Mouse (Mus musculus): ENCODE measurements around the gene Cyth4. TPM values are rescaled to one million over a fixed set of nuclear protein-coding genes. Genes with fewer than 3 reads are reported as not detected.

The Cyth4 gene
- polyA plus RNA-seq, 2 experiments: 6.9 to 9.0 TPM

- Histone ChIP-seq H3K27ac (replicated peaks; ENCODE audit: low read depth, low read length) (no peak overlapping the region), H3K4me3 (replicated peaks; ENCODE audit: low read length) (no peak overlapping the region), H3K4me2 (replicated peaks; ENCODE audit: low read depth, low read length, severe bottlenecking) (no peak overlapping the region), H3K27me3 (ENCODE audit: control insufficient read depth, insufficient read depth, low read length) (no peaks in the 10 kb centered on the region), H3K4me1 (ENCODE audit: control insufficient read depth, insufficient read depth, low read length) (peaks cover 6% of the 10 kb centered on the region; the same call in 1 of the 2 replicates), H3K36me3 (ENCODE audit: control insufficient read depth, insufficient read depth, low read length) (no peaks in the 10 kb centered on the region), H3K9ac (ENCODE audit: low read depth, low read length, severe bottlenecking) (no peak overlapping the region), H3K9me3 (ENCODE audit: control insufficient read depth, low read length) (no peaks in the 10 kb centered on the region)
- DNase-seq (ENCODE audit: low spot score) (no peak), ATAC-seq (ENCODE audit: low FRiP score, low read depth) (no peak)
- WGBS: 73% methylated on average over 5 of the region's 5 CpGs
- no peak for TF ChIP-seq POLR2A (IDR thresholded peaks at IDR 0.05; ENCODE audit: borderline replicate concordance, extremely low read depth, insufficient read depth, insufficient read length)
Observed at GRCm38 (mm10) chr15:78633413-78633812, 36.6 kb downstream of the Cyth4 start.

- no peak overlapping the region for H3K27ac ChIP-seq (replicated peaks; ENCODE audit: low read depth, low read length)
- no peaks in the 10 kb centered on the region for H3K9me3 ChIP-seq (ENCODE audit: control insufficient read depth, low read length)
- no peaks in the 10 kb centered on the region for H3K36me3 ChIP-seq (ENCODE audit: control insufficient read depth, insufficient read depth, low read length)
- no peak for TF ChIP-seq POLR2A (IDR thresholded peaks at IDR 0.05; ENCODE audit: borderline replicate concordance, extremely low read depth, insufficient read depth, insufficient read length)
- DNase-seq (ENCODE audit: low spot score): peak; percentile 60
- H3K9ac ChIP-seq (ENCODE audit: low read depth, low read length, severe bottlenecking): no peak overlapping the region
- peaks cover 6% of the 10 kb centered on the region; the same call in 1 of the 2 replicates for H3K4me1 ChIP-seq (ENCODE audit: control insufficient read depth, insufficient read depth, low read length)
- H3K27me3 ChIP-seq (ENCODE audit: control insufficient read depth, insufficient read depth, low read length): no peaks in the 10 kb centered on the region
- H3K4me2 ChIP-seq (replicated peaks; ENCODE audit: low read depth, low read length, severe bottlenecking): no peak overlapping the region
- no peak overlapping the region for H3K4me3 ChIP-seq (replicated peaks; ENCODE audit: low read length)
- 28% methylated on average over 10 of the region's 10 CpGs for WGBS
- peak; percentile 54; the same call in 1 of the 2 replicates for ATAC-seq (ENCODE audit: low FRiP score, low read depth)
Observed at GRCm38 (mm10) chr15:78634095-78634737, 37.4 kb downstream of the Cyth4 start.

DNA sequence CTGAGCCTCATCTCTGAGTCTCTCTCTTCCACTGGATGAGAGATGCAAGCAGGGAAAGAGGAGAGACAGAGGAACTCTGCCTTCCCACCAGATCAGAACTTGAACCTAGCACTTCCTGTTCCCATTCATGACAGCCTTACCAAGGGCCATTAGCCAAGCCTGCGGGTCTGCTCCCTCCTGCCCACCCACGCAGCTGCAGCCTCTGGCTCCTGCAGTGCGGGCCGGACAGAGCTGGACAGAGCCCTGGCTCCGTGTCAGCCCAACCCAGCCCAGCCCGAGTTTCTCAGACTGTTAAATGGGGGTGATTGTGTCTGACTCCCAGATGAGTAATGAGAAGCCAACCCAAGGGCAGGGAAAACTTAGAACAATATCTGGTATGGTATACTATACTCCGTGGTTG is 38.4 kb downstream of the Cyth4 start:
- ATAC-seq (ENCODE audit: low FRiP score, low read depth) (no peak), DNase-seq (ENCODE audit: low spot score) (no peak)
- no peak overlapping the region for H3K27ac ChIP-seq (replicated peaks; ENCODE audit: low read depth, low read length)
- H3K9me3 ChIP-seq (ENCODE audit: control insufficient read depth, low read length): no peaks in the 10 kb centered on the region
- H3K4me3 ChIP-seq (replicated peaks; ENCODE audit: low read length): no peak overlapping the region
- no peaks in the 10 kb centered on the region for H3K36me3 ChIP-seq (ENCODE audit: control insufficient read depth, insufficient read depth, low read length)
- no peak for TF ChIP-seq POLR2A (IDR thresholded peaks at IDR 0.05; ENCODE audit: borderline replicate concordance, extremely low read depth, insufficient read depth, insufficient read length)
- H3K4me2 ChIP-seq (replicated peaks; ENCODE audit: low read depth, low read length, severe bottlenecking): no peak overlapping the region
- peaks cover 6% of the 10 kb centered on the region; the same call in 1 of the 2 replicates for H3K4me1 ChIP-seq (ENCODE audit: control insufficient read depth, insufficient read depth, low read length)
- 18% methylated on average over 7 of the region's 7 CpGs for WGBS
- no peak overlapping the region for H3K9ac ChIP-seq (ENCODE audit: low read depth, low read length, severe bottlenecking)
- H3K27me3 ChIP-seq (ENCODE audit: control insufficient read depth, insufficient read depth, low read length): no peaks in the 10 kb centered on the region

DNA sequence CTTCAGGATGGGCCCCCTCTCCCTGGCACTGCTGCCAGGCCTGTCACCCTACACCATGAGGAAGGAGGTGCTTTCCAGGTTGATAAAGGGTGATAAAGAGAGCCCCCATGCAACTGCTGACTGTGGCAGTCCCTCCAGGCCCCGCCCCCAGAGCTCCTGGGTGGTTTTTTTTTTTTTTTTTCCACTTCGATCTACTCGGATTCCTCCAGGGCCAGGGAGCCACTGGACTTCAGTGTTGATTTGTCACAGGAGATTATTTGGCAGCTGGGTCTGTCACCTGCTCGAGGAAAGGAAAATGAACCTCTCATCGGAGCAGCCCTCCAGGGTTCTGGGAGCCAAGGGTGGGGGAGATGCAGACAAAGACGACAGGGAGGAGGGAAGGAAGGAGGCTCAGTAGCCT is 46.8 kb downstream of the Cyth4 start:
- no peak overlapping the region for H3K4me2 ChIP-seq (replicated peaks; ENCODE audit: low read depth, low read length, severe bottlenecking)
- no peak overlapping the region for H3K27ac ChIP-seq (replicated peaks; ENCODE audit: low read depth, low read length)
- no peaks in the 10 kb centered on the region for H3K27me3 ChIP-seq (ENCODE audit: control insufficient read depth, insufficient read depth, low read length)
- H3K9me3 ChIP-seq (ENCODE audit: control insufficient read depth, low read length): no peaks in the 10 kb centered on the region
- ATAC-seq (ENCODE audit: low FRiP score, low read depth) (no peak), DNase-seq (ENCODE audit: low spot score) (no peak)
- no peak overlapping the region for H3K4me3 ChIP-seq (replicated peaks; ENCODE audit: low read length)
- no peaks in the 10 kb centered on the region for H3K4me1 ChIP-seq (ENCODE audit: control insufficient read depth, insufficient read depth, low read length)
- H3K36me3 ChIP-seq (ENCODE audit: control insufficient read depth, insufficient read depth, low read length): no peaks in the 10 kb centered on the region
- WGBS: 27% methylated on average over 6 of the region's 6 CpGs
- H3K9ac ChIP-seq (ENCODE audit: low read depth, low read length, severe bottlenecking): no peak overlapping the region
- no peak for TF ChIP-seq POLR2A (IDR thresholded peaks at IDR 0.05; ENCODE audit: borderline replicate concordance, extremely low read depth, insufficient read depth, insufficient read length)

DNA sequence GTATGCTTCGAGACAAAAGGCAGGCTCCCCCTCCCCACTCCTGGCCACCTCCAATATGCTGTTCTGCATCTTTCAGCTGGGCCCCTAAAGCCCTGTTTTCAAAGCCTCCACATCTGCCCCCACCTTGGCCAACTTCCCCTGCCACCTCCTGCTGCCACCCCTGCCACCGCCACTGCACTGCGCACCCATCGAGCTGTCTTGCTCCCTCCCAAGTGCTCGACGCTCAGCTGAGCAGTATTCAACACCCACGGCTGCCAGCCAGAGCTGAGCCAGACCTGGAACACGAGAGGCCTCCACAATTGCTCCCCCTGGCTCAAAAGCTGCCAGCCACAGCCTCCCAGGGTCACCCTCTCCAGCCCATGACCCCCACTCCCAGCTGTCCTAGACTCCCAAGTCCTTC is 47.8 kb downstream of the Cyth4 start:
- H3K9me3 ChIP-seq (ENCODE audit: control insufficient read depth, low read length): no peaks in the 10 kb centered on the region
- TF ChIP-seq POLR2A (IDR thresholded peaks at IDR 0.05; ENCODE audit: borderline replicate concordance, extremely low read depth, insufficient read depth, insufficient read length): no peak
- no peak for DNase-seq (ENCODE audit: low spot score)
- H3K4me1 ChIP-seq (ENCODE audit: control insufficient read depth, insufficient read depth, low read length): no peaks in the 10 kb centered on the region
- H3K4me2 ChIP-seq (replicated peaks; ENCODE audit: low read depth, low read length, severe bottlenecking): no peak overlapping the region
- H3K9ac ChIP-seq (ENCODE audit: low read depth, low read length, severe bottlenecking): no peak overlapping the region
- H3K27ac ChIP-seq (replicated peaks; ENCODE audit: low read depth, low read length): no peak overlapping the region
- H3K4me3 ChIP-seq (replicated peaks; ENCODE audit: low read length): no peak overlapping the region
- 40% methylated on average over 8 of the region's 8 CpGs for WGBS
- ATAC-seq (ENCODE audit: low FRiP score, low read depth): no peak
- H3K27me3 ChIP-seq (ENCODE audit: control insufficient read depth, insufficient read depth, low read length): no peaks in the 10 kb centered on the region
- H3K36me3 ChIP-seq (ENCODE audit: control insufficient read depth, insufficient read depth, low read length): no peaks in the 10 kb centered on the region
